Mouse (Mus musculus): Measurements from ENCODE around the gene Setd2.

DNA sequence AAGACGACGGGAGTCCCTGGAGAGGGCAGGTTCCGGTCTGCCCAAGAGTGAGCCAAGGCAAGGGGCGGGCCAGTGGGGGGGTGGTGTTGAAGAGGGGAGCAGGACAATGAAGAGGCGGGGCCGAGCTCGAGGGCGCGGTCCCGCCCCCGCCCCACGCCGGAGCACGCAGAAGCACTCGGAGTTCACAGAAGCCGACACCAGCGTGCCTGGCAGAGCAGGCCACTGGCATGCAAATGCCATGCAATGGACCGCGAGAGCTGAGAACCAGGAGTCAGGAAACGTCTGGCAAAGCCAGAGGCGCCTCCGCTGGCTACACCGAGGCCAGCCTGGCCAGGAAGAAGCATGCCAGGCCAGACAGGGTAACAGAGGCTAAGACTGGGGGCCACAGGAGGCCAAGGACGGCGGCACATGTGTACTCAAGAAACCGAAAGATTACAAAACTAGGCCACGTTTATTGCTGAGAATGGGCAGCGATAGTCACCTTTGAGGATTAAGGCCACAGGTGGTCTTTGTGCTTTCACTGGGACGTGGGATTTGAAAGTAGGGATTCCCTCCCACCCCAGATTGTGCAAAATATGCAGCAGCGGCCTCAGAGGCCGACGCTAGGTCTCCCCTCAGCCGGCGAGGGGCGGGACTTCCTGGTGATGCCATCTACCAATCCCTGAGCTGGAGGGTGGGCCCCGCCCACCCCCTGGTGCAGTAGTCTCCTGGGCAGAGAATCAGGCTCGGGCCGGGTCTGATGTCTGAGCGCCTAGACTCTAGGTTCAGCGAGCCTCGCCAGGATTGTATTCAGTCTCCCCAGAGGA is 92.2 kb downstream of the Setd2 start, which contains the start of gene Nradd:
- TF ChIP-seq TAL1 (IDR thresholded peaks at IDR 0.05; ENCODE audit: low read length) (no peak), GATA1 (IDR thresholded peaks at IDR 0.05; ENCODE audit: low read length) (no peak)

Measured in erythroblast, embryonic 14.5 days (primary cell).